Mouse (Mus musculus) ES-Bruce4 (cell line): ENCODE measurements around the gene 4930404H24Rik. TPM values are rescaled to one million over a fixed set of nuclear protein-coding genes. Genes with fewer than 3 reads are reported as not detected.
A peak's percentile ranks its signal among the peaks of the same experiment; 100 is the strongest.

Source experiments
- H3K27ac ChIP-seq: 2 replicates; pipeline ENCODE4 v1.5.1; 2012; ENCODE audit warnings: low read length, inconsistent platforms; ENCODE audit not compliant: insufficient read depth
- H3K27me3 ChIP-seq: 2 replicates; pipeline ENCODE4 v1.6.1; 2012; ENCODE audit warnings: mild to moderate bottlenecking, low read length, inconsistent platforms; ENCODE audit not compliant: control insufficient read depth, poor library complexity, insufficient read depth, severe bottlenecking
- H3K36me3 ChIP-seq: 2 replicates; pipeline ENCODE4 v1.6.1; 2012; ENCODE audit warnings: inconsistent platforms, mild to moderate bottlenecking, low read length, moderate library complexity; ENCODE audit not compliant: control insufficient read depth, poor library complexity, insufficient read depth, severe bottlenecking
- H3K4me1 ChIP-seq: one replicate; pipeline ENCODE4 v1.8.1; 2011; ENCODE audit warnings: low read length; ENCODE audit not compliant: control insufficient read depth, insufficient read depth
- H3K4me3 ChIP-seq: 2 replicates; pipeline ENCODE4 v1.5.1; 2011; ENCODE audit warnings: low read depth, mild to moderate bottlenecking, low read length
- H3K9ac ChIP-seq: 2 replicates; pipeline ENCODE4 v1.6.1; 2012; ENCODE audit warnings: low read depth, mild to moderate bottlenecking, inconsistent platforms; ENCODE audit not compliant: poor library complexity, severe bottlenecking
- H3K9me3 ChIP-seq: replicated peaks from 2 replicates; pipeline ENCODE4 v1.6.1; 2012; ENCODE audit warnings: mild to moderate bottlenecking, low read length, inconsistent platforms; ENCODE audit not compliant: control insufficient read depth, poor library complexity, insufficient read depth, severe bottlenecking
- CTCF ChIP-seq: IDR thresholded peaks from one replicate; pipeline ENCODE4 v1.8.1; 2011; ENCODE audit warnings: low read depth, low read length
- EP300 ChIP-seq: IDR thresholded peaks from 2 replicates; pipeline ENCODE4 v1.6.1; 2011; ENCODE audit warnings: low read depth, low read length; ENCODE audit not compliant: insufficient read depth
- POLR2A ChIP-seq: IDR thresholded peaks from one replicate; pipeline ENCODE4 v1.8.1; 2011; ENCODE audit warnings: low read length; ENCODE audit not compliant: insufficient read depth
- polyA plus RNA-seq: library from polyadenylated mRNA; stranded (reverse); fragments of >200 nt; gene quantifications from 2 replicates; pipeline ENCODE4 v1.2.4, GENCODE M21; 2011; ENCODE audit warnings: low read depth; ENCODE audit not compliant: missing spikeins, insufficient read depth, insufficient read length

The 4930404H24Rik gene
- polyA plus RNA-seq, 1 experiment: not detected

DNA sequence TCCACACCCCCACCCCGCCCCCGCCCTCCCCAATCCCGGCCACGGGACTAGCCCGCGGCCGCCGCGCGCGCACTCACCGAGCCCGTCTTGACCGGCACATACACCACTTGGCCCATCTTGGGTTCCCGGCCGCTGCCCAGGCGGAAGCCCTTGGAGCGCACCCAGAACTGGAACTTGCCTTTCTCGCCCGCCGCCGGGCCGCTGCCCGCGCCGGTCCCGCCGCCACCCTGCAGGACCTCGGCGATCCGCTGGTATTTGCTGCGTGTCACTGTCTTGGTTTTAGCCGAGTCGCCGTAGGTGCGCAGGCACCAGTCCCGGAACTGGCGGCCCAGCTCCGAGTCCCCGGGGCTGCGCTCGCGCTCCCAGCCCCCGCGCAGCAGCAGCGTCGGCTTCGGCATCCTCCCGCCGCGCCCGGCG, 36.8 kb downstream of the 4930404H24Rik start:
- H3K4me1 ChIP-seq: peaks cover 12% of the 10 kb centered on the region
- H3K9ac ChIP-seq: peak overlapping the region; percentile 64
- H3K9me3 ChIP-seq: no peaks in the 10 kb centered on the region
- no peaks in the 10 kb centered on the region for H3K36me3 ChIP-seq
- no peak overlapping the region for H3K27ac ChIP-seq
- peaks cover 19% of the 10 kb centered on the region for H3K27me3 ChIP-seq
- peak overlapping the region; percentile 62 for H3K4me3 ChIP-seq
- TF ChIP-seq POLR2A: no peak
- TF ChIP-seq EP300: no peak
- no peak for TF ChIP-seq CTCF

DNA sequence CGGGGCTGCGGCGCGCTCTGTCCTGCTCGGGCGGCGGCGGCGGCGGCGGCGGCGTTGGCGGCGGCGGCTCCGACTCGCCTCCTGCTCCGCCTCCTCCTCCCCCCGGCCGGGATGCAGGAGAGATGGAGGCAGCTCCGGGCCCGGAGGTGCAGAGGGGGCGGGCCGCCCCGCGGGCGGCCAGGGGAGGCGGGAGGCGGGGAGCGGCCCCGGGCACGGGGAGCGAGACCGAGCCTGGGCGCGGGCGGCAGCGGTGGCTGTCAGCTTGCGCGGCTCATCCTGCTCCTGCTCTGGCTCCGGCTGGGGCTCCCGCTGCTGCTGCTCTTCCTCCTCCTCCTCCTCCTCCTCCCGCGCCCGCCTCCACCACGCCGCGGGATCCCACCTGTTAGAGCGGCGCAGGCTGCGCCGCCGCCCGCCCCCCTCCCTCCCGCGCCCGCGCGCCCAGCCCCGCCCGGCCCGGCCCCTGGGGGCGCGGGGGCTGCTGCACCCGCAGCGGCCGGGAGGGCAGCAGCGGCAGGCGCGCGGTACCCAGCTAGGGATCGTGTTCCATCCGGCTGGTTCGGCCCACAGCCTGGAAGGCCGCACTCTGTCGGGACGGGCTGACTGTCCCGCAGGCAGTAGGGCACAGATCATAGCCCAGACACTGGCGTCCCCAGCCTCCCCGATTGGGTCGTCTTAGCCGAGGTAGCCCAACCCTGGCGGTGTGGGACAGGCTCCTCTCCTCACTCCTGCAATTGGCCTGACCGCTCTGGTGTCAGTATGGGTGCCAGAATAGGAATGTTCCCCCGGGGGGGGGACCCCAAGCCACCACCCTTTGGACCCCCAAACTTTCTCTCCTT, 37.6 kb downstream of the 4930404H24Rik start, which contains the start of gene Nol4l:
TSS of gene Nol4l (minus strand) at position 41 of the 836 bp plus-strand sequence.
- Histone ChIP-seq H3K9me3 (no peaks in the 10 kb centered on the region), H3K9ac (peak within 1 kb of the TSS; percentile 64), H3K27ac (no peak within 1 kb of the TSS), H3K4me3 (peak within 1 kb of the TSS; percentile 62), H3K27me3 (peaks cover 19% of the 10 kb centered on the region), H3K4me1 (peaks cover 12% of the 10 kb centered on the region), H3K36me3 (no peaks in the 10 kb centered on the region)
- TF ChIP-seq POLR2A (no peak), EP300 (no peak), CTCF (no peak)

GRCm38 (mm10) chr2:153530948-153531347, 38.4 kb downstream of the 4930404H24Rik start:
- peaks cover 19% of the 10 kb centered on the region for H3K27me3 ChIP-seq
- TF ChIP-seq EP300: no peak
- no peak for TF ChIP-seq POLR2A
- TF ChIP-seq CTCF: no peak

DNA sequence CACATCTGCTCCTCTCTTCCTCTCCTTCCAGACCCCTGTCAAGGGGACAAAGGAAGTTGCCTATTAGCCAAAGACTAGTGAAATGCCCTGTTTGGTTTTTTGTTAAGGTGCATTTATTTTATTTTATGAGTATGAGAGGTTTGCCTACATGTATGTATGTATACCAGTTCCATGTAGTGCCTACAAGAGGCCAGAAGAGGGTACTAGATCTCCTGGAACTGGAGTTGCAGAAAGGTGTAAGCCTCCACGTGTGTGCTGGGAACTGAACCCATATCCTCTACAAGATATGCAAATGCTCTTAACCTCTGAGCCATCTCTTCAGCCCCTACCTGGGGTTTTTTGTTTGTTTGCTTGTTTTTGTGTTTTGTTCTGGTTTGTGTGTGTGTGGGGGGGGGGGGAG, 41.4 kb downstream of the 4930404H24Rik start:
- TF ChIP-seq EP300: no peak
- TF ChIP-seq CTCF: no peak
- TF ChIP-seq POLR2A: no peak
- Histone ChIP-seq H3K9ac (no peak overlapping the region), H3K4me1 (no peaks in the 10 kb centered on the region), H3K27ac (no peak overlapping the region), H3K4me3 (no peak overlapping the region), H3K36me3 (no peaks in the 10 kb centered on the region), H3K9me3 (no peaks in the 10 kb centered on the region), H3K27me3 (peaks cover 7% of the 10 kb centered on the region)

More at GRCm38 (mm10) chr2:153530948-153531347, 38.4 kb downstream of the 4930404H24Rik start:
- Histone ChIP-seq H3K4me3 (no peak overlapping the region), H3K4me1 (peaks cover 5% of the 10 kb centered on the region), H3K9ac (no peak overlapping the region), H3K27ac (no peak overlapping the region), H3K9me3 (no peaks in the 10 kb centered on the region), H3K36me3 (no peaks in the 10 kb centered on the region)

DNA sequence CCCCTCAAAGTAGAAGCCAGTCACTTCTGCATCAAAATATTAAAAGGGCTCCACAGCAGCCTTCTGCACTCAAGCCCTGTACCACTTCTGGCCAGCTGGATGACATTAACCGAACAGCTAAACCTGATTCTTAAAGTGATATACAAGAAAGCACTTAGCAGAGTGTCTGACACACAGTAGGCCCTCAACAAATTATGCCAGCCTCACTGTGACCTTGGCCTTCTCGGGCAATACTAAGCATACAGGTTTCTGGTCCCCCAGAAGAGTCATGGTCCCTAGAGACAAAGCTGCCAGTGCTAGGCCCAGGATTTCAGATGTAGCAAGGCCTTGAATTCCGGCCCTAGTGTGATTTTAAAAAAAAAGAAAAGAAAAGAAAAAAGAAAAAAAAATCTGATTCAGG, 46.3 kb downstream of the 4930404H24Rik start:
- H3K4me3 ChIP-seq: no peak overlapping the region
- peaks cover 5% of the 10 kb centered on the region for H3K4me1 ChIP-seq
- H3K36me3 ChIP-seq: no peaks in the 10 kb centered on the region
- no peak overlapping the region for H3K27ac ChIP-seq
- no peak for TF ChIP-seq POLR2A
- TF ChIP-seq CTCF: no peak
- TF ChIP-seq EP300: no peak
- H3K27me3 ChIP-seq: no peaks in the 10 kb centered on the region
- no peaks in the 10 kb centered on the region for H3K9me3 ChIP-seq
- H3K9ac ChIP-seq: no peak overlapping the region

- no peak for TF ChIP-seq EP300
- no peak for TF ChIP-seq POLR2A
- TF ChIP-seq CTCF: no peak
- no peak overlapping the region for H3K9ac ChIP-seq
- no peaks in the 10 kb centered on the region for H3K27me3 ChIP-seq
- H3K9me3 ChIP-seq: no peaks in the 10 kb centered on the region
- peaks cover 17% of the 10 kb centered on the region for H3K4me1 ChIP-seq
- H3K36me3 ChIP-seq: no peaks in the 10 kb centered on the region
- H3K27ac ChIP-seq: no peak overlapping the region
- no peak overlapping the region for H3K4me3 ChIP-seq
Observed at GRCm38 (mm10) chr2:153542936-153543668, 50.5 kb downstream of the 4930404H24Rik start.

Other genes starting within 250 kb of the 4930404H24Rik start
- gene Kif3b, start 201.4 kb upstream of the 4930404H24Rik start, polyA plus RNA-seq: 14.7 and 16.8 TPM in 2 replicates
- gene Asxl1, start 147.0 kb upstream of the 4930404H24Rik start, polyA plus RNA-seq: 55.7 and 63.3 TPM in 2 replicates
- gene Nol4l, start 37.2 kb downstream of the 4930404H24Rik start, polyA plus RNA-seq: 11.0 and 11.5 TPM in 2 replicates
- gene Commd7, start 140.0 kb downstream of the 4930404H24Rik start, polyA plus RNA-seq: 16.5 and 18.0 TPM in 2 replicates
- 105 and 112 TPM in 2 replicates for gene Dnmt3b, start 156.7 kb downstream of the 4930404H24Rik start, polyA plus RNA-seq
- gene Dnmt3c, start 203.9 kb downstream of the 4930404H24Rik start, polyA plus RNA-seq: 5.5 and 5.6 TPM in 2 replicates
- 184 and 190 TPM in 2 replicates for gene Mapre1, start 248.5 kb downstream of the 4930404H24Rik start, polyA plus RNA-seq